Mouse (Mus musculus): ENCODE data around the gene Fam120a. TPM values are rescaled to one million over a fixed set of nuclear protein-coding genes. Genes with fewer than 3 reads are reported as not detected.

Fam120a gene
- total and polyA plus RNA-seq, 2 experiments from 2014 or later, result 10.3 to 76.3 TPM

GRCm38 (mm10) chr13:48890260-48890960, 77.4 kb downstream of the Fam120a start:
- peaks cover 46% of the 10 kb centered on the region for H3K36me3 ChIP-seq (ENCODE audit: insufficient read depth, low read length)
- H3K27ac ChIP-seq, result no peak overlapping the region
- H3K4me2 ChIP-seq (ENCODE audit: low read depth, low read length), result no peak overlapping the region
- no peaks in the 10 kb centered on the region for H3K4me1 ChIP-seq (ENCODE audit: insufficient read depth, low read length)
- H3K4me3 ChIP-seq (ENCODE audit: low read length), result no peak overlapping the region
- TF ChIP-seq CTCF (IDR thresholded peaks at IDR 0.05; ENCODE audit: low read depth), result no peak
- ATAC-seq (no peak), DNase-seq (ENCODE audit: low spot score) (no peak)
- no peaks in the 10 kb centered on the region for H3K9me3 ChIP-seq (ENCODE audit: low read length)
- H3K9ac ChIP-seq (replicated peaks; ENCODE audit: low read length), result no peak overlapping the region
- 88% methylated on average over 4 of the region's 4 CpGs for WGBS
- H3K27me3 ChIP-seq (ENCODE audit: insufficient read depth, low read length), result no peaks in the 10 kb centered on the region

GRCm38 (mm10) chr13:48878534-48878933, 89.3 kb downstream of the Fam120a start:
- Histone ChIP-seq H3K9ac (replicated peaks; ENCODE audit: low read length) (peak overlapping the region; percentile 66), H3K9me3 (ENCODE audit: low read length) (no peaks in the 10 kb centered on the region), H3K4me3 (ENCODE audit: low read length) (peak overlapping the region; percentile 38), H3K27me3 (ENCODE audit: insufficient read depth, low read length) (no peaks in the 10 kb centered on the region), H3K36me3 (ENCODE audit: insufficient read depth, low read length) (peaks cover 7% of the 10 kb centered on the region; the same call in 1 of the 2 replicates), H3K27ac (peak overlapping the region; percentile 88), H3K4me2 (ENCODE audit: low read depth, low read length) (peak overlapping the region; percentile 65), H3K4me1 (ENCODE audit: insufficient read depth, low read length) (no peaks in the 10 kb centered on the region; the same call in 1 of the 2 replicates)
- WGBS, result under 1% methylated on average over 36 of the region's 36 CpGs
- TF ChIP-seq CTCF (IDR thresholded peaks at IDR 0.05; ENCODE audit: low read depth), result no peak
- DNase-seq (ENCODE audit: low spot score) (peak; percentile 100), ATAC-seq (peak; percentile 100)

- DNase-seq (ENCODE audit: low spot score) (no peak), ATAC-seq (no peak)
- Histone ChIP-seq H3K27ac (peak overlapping the region; percentile 88; the same call in 1 of the 2 replicates), H3K4me1 (ENCODE audit: insufficient read depth, low read length) (no peaks in the 10 kb centered on the region; the same call in 1 of the 2 replicates), H3K9me3 (ENCODE audit: low read length) (no peaks in the 10 kb centered on the region), H3K4me3 (ENCODE audit: low read length) (peak overlapping the region; percentile 38; the same call in 1 of the 2 replicates), H3K4me2 (ENCODE audit: low read depth, low read length) (peak overlapping the region; percentile 65), H3K9ac (replicated peaks; ENCODE audit: low read length) (peak overlapping the region; percentile 66), H3K36me3 (ENCODE audit: insufficient read depth, low read length) (peaks cover 7% of the 10 kb centered on the region; the same call in 1 of the 2 replicates), H3K27me3 (ENCODE audit: insufficient read depth, low read length) (no peaks in the 10 kb centered on the region)
- no peak for TF ChIP-seq CTCF (IDR thresholded peaks at IDR 0.05; ENCODE audit: low read depth)
These were observed 90.0 kb downstream of the Fam120a start for GRCm38 (mm10) chr13:48877805-48878204.

GRCm38 (mm10) chr13:48872726-48873125, 95.1 kb downstream of the Fam120a start:
- H3K36me3 ChIP-seq (ENCODE audit: insufficient read depth, low read length), result no peaks in the 10 kb centered on the region; the same call in 1 of the 2 replicates
- H3K27me3 ChIP-seq (ENCODE audit: insufficient read depth, low read length), result no peaks in the 10 kb centered on the region
- WGBS, result 83% methylated on average over 5 of the region's 5 CpGs
- H3K9ac ChIP-seq (replicated peaks; ENCODE audit: low read length), result no peak overlapping the region
- TF ChIP-seq CTCF (IDR thresholded peaks at IDR 0.05; ENCODE audit: low read depth), result no peak
- H3K27ac ChIP-seq, result no peak overlapping the region
- H3K4me2 ChIP-seq (ENCODE audit: low read depth, low read length), result no peak overlapping the region
- no peaks in the 10 kb centered on the region for H3K9me3 ChIP-seq (ENCODE audit: low read length)
- H3K4me3 ChIP-seq (ENCODE audit: low read length), result no peak overlapping the region
- ATAC-seq, result no peak
- H3K4me1 ChIP-seq (ENCODE audit: insufficient read depth, low read length), result peaks cover 20% of the 10 kb centered on the region
- no peak for DNase-seq (ENCODE audit: low spot score)

GRCm38 (mm10) chr13:48871887-48872606, 95.8 kb downstream of the Fam120a start:
- Histone ChIP-seq H3K4me2 (ENCODE audit: low read depth, low read length) (peak overlapping the region; percentile 93), H3K27ac (no peak overlapping the region; the same call in 1 of the 2 replicates), H3K36me3 (ENCODE audit: insufficient read depth, low read length) (no peaks in the 10 kb centered on the region; the same call in 1 of the 2 replicates), H3K9ac (replicated peaks; ENCODE audit: low read length) (peak overlapping the region; percentile 96), H3K9me3 (ENCODE audit: low read length) (no peaks in the 10 kb centered on the region), H3K4me3 (ENCODE audit: low read length) (peak overlapping the region; percentile 90), H3K27me3 (ENCODE audit: insufficient read depth, low read length) (no peaks in the 10 kb centered on the region), H3K4me1 (ENCODE audit: insufficient read depth, low read length) (peaks cover 20% of the 10 kb centered on the region)
- WGBS, result 66% methylated on average over 7 of the region's 7 CpGs
- DNase-seq (ENCODE audit: low spot score) (no peak), ATAC-seq (no peak)
- no peak for TF ChIP-seq CTCF (IDR thresholded peaks at IDR 0.05; ENCODE audit: low read depth)

GRCm38 (mm10) chr13:48870771-48871731, 96.8 kb downstream of the Fam120a start, which contains the start of gene Phf2:
Gene Phf2, minus strand, starts transcription at chr13:48871119.
- peak; percentile 63 for ATAC-seq
- TF ChIP-seq CTCF (IDR thresholded peaks at IDR 0.05; ENCODE audit: low read depth), result no peak
- WGBS, result under 1% methylated on average over 53 of the region's 117 CpGs
- H3K27me3 ChIP-seq (ENCODE audit: insufficient read depth, low read length), result no peaks in the 10 kb centered on the region
- H3K27ac ChIP-seq, result peak within 1 kb of the TSS; percentile 88
- H3K4me3 ChIP-seq (ENCODE audit: low read length), result peak within 1 kb of the TSS; percentile 90
- peaks cover 20% of the 10 kb centered on the region for H3K4me1 ChIP-seq (ENCODE audit: insufficient read depth, low read length)
- H3K4me2 ChIP-seq (ENCODE audit: low read depth, low read length), result peak within 1 kb of the TSS; percentile 93
- H3K36me3 ChIP-seq (ENCODE audit: insufficient read depth, low read length), result no peaks in the 10 kb centered on the region; the same call in 1 of the 2 replicates
- DNase-seq (ENCODE audit: low spot score), result peak; percentile 76
- H3K9me3 ChIP-seq (ENCODE audit: low read length), result no peaks in the 10 kb centered on the region
- peak within 1 kb of the TSS; percentile 96 for H3K9ac ChIP-seq (replicated peaks; ENCODE audit: low read length)

Measured in hindbrain, postnatal 0 days (tissue).